Mouse (Mus musculus): Measurements from ENCODE around the gene Plcb4. TPM values are rescaled to one million over a fixed set of nuclear protein-coding genes. Genes with fewer than 3 reads are reported as not detected.

The Plcb4 gene
- polyA plus RNA-seq, 1 experiment from 2014 or later, result 44.9 TPM

DNA sequence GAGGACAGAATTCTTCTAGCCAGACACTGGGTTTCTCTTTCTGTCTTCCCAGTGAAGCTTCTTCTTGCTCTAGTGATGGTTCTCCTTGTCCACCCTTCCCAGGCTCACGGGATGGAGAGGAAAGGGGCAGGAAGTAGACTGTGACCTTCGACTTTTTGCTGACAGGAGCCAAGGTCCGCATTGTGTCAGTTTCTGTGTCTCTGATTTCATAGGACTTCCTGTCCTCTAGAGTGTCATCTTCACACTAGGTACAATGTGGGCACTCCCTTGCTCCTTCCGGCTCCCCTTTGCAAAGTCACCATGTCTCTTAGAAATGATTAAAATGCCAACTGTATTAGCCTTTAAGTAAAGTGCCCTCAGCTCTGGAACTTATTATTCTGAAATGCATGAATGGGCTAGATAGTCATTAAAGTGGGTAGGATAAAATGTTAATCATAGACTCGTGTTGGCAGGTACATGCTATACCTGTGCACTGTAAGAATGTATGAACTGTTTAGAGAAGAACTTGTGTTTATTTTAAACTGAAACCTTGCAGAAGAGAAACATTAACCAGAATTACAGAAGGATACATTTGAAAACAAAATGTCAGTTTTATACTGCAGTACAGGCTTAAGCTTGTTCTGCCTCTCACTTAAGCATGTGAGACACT is 152.8 kb downstream of the Plcb4 start:
- H3K9ac ChIP-seq (ENCODE audit: low read length), result no peak overlapping the region
- no peaks in the 10 kb centered on the region for H3K36me3 ChIP-seq (ENCODE audit: control insufficient read depth, insufficient read depth, low read length)
- WGBS, result 69% methylated on average over 5 of the region's 5 CpGs
- no peak overlapping the region for H3K4me2 ChIP-seq (ENCODE audit: low read length)
- no peaks in the 10 kb centered on the region for H3K9me3 ChIP-seq (ENCODE audit: control insufficient read depth, low read length)
- no peak overlapping the region for H3K4me3 ChIP-seq (ENCODE audit: control insufficient read depth in 1 of 2, insufficient read depth in 1 of 2, low read depth in 1 of 2, low read length in 2 of 2)
- no peak overlapping the region for H3K27ac ChIP-seq (replicated peaks in 1 of 2; ENCODE audit: control insufficient read depth in 1 of 2, insufficient read depth in 1 of 2, low read depth in 2 of 2, low read length in 2 of 2)
- H3K27me3 ChIP-seq (ENCODE audit: control insufficient read depth, insufficient read depth, low read length), result no peaks in the 10 kb centered on the region
- no peak for ATAC-seq (ENCODE audit: insufficient number of reproducible peaks, insufficient read depth, low FRiP score, low read depth)
- peaks cover 3 to 4% of the 10 kb centered on the region in 2 experiments for H3K4me1 ChIP-seq (ENCODE audit: control insufficient read depth in 2 of 2, insufficient read depth in 2 of 2, low read length in 2 of 2)

GRCm38 (mm10) chr2:135812701-135813246 is 154.0 kb downstream of the Plcb4 start:
- no peak overlapping the region for H3K4me3 ChIP-seq (ENCODE audit: control insufficient read depth in 1 of 2, insufficient read depth in 1 of 2, low read depth in 1 of 2, low read length in 2 of 2)
- no peak overlapping the region for H3K4me2 ChIP-seq (ENCODE audit: low read length)
- no peaks in the 10 kb centered on the region for H3K36me3 ChIP-seq (ENCODE audit: control insufficient read depth, insufficient read depth, low read length)
- no peaks in the 10 kb centered on the region for H3K27me3 ChIP-seq (ENCODE audit: control insufficient read depth, insufficient read depth, low read length)
- H3K27ac ChIP-seq (replicated peaks in 1 of 2; ENCODE audit: control insufficient read depth in 1 of 2, insufficient read depth in 1 of 2, low read depth in 2 of 2, low read length in 2 of 2), result no peak overlapping the region
- WGBS, result 89% methylated on average over 8 of the region's 8 CpGs
- ATAC-seq (ENCODE audit: insufficient number of reproducible peaks, insufficient read depth, low FRiP score, low read depth), result no peak
- H3K4me1 ChIP-seq (ENCODE audit: control insufficient read depth in 2 of 2, insufficient read depth in 2 of 2, low read length in 2 of 2), result peaks cover 3 to 4% of the 10 kb centered on the region in 2 experiments
- no peak overlapping the region for H3K9ac ChIP-seq (ENCODE audit: low read length)
- H3K9me3 ChIP-seq (ENCODE audit: control insufficient read depth, low read length), result no peaks in the 10 kb centered on the region

DNA sequence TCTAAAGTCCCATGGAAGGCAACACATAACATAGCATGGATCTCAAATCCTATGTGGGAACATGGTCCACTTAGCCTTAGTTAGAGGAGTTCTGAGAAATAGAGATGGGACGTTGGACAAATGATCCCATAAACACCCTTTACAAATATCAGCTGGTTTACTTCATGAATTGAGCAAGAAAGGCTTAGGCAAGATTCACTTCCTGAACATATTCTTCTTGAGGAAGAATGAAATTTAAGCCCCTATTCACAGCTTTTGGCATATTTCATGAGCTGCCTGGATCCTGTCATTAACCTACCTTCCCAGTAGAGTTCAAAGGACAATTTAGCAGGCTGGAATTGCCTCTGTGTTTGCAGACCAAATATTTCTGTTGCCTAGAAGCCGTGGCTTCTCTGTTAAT is 161.9 kb downstream of the Plcb4 start:
- ATAC-seq (ENCODE audit: insufficient number of reproducible peaks, insufficient read depth, low FRiP score, low read depth), result no peak
- Histone ChIP-seq H3K4me3 (ENCODE audit: control insufficient read depth in 1 of 2, insufficient read depth in 1 of 2, low read depth in 1 of 2, low read length in 2 of 2) (no peak overlapping the region), H3K27me3 (ENCODE audit: control insufficient read depth, insufficient read depth, low read length) (no peaks in the 10 kb centered on the region), H3K27ac (replicated peaks in 1 of 2; ENCODE audit: control insufficient read depth in 1 of 2, insufficient read depth in 1 of 2, low read depth in 2 of 2, low read length in 2 of 2) (no peak overlapping the region), H3K4me2 (ENCODE audit: low read length) (no peak overlapping the region), H3K4me1 (ENCODE audit: control insufficient read depth in 2 of 2, insufficient read depth in 2 of 2, low read length in 2 of 2) (peaks cover 2 to 9% of the 10 kb centered on the region in 2 experiments; a peak in 2 of 4 replicates), H3K9ac (ENCODE audit: low read length) (no peak overlapping the region), H3K9me3 (ENCODE audit: control insufficient read depth, low read length) (no peaks in the 10 kb centered on the region), H3K36me3 (ENCODE audit: control insufficient read depth, insufficient read depth, low read length) (no peaks in the 10 kb centered on the region)
- 82% methylated on average over 2 of the region's 2 CpGs for WGBS

GRCm38 (mm10) chr2:135823690-135824089 is 164.9 kb downstream of the Plcb4 start:
- Histone ChIP-seq H3K36me3 (ENCODE audit: control insufficient read depth, insufficient read depth, low read length) (no peaks in the 10 kb centered on the region), H3K4me1 (ENCODE audit: control insufficient read depth in 2 of 2, insufficient read depth in 2 of 2, low read length in 2 of 2) (peaks cover 2 to 9% of the 10 kb centered on the region in 2 experiments; a peak in 2 of 4 replicates), H3K27ac (replicated peaks in 1 of 2; ENCODE audit: control insufficient read depth in 1 of 2, insufficient read depth in 1 of 2, low read depth in 2 of 2, low read length in 2 of 2) (no peak overlapping the region), H3K4me3 (ENCODE audit: control insufficient read depth in 1 of 2, insufficient read depth in 1 of 2, low read depth in 1 of 2, low read length in 2 of 2) (no peak overlapping the region), H3K27me3 (ENCODE audit: control insufficient read depth, insufficient read depth, low read length) (no peaks in the 10 kb centered on the region), H3K4me2 (ENCODE audit: low read length) (no peak overlapping the region), H3K9ac (ENCODE audit: low read length) (no peak overlapping the region), H3K9me3 (ENCODE audit: control insufficient read depth, low read length) (no peaks in the 10 kb centered on the region)
- no peak for ATAC-seq (ENCODE audit: insufficient number of reproducible peaks, insufficient read depth, low FRiP score, low read depth)
- 96% methylated on average over 1 of the region's 1 CpGs for WGBS

GRCm38 (mm10) chr2:135824757-135825156 is 165.9 kb downstream of the Plcb4 start:
- Histone ChIP-seq H3K4me3 (ENCODE audit: control insufficient read depth in 1 of 2, insufficient read depth in 1 of 2, low read depth in 1 of 2, low read length in 2 of 2) (no peak overlapping the region), H3K36me3 (ENCODE audit: control insufficient read depth, insufficient read depth, low read length) (no peaks in the 10 kb centered on the region), H3K27ac (replicated peaks in 1 of 2; ENCODE audit: control insufficient read depth in 1 of 2, insufficient read depth in 1 of 2, low read depth in 2 of 2, low read length in 2 of 2) (no peak overlapping the region), H3K4me2 (ENCODE audit: low read length) (no peak overlapping the region), H3K27me3 (ENCODE audit: control insufficient read depth, insufficient read depth, low read length) (no peaks in the 10 kb centered on the region), H3K9me3 (ENCODE audit: control insufficient read depth, low read length) (no peaks in the 10 kb centered on the region), H3K4me1 (ENCODE audit: control insufficient read depth in 2 of 2, insufficient read depth in 2 of 2, low read length in 2 of 2) (peaks cover 2 to 9% of the 10 kb centered on the region in 2 experiments; a peak in 2 of 4 replicates), H3K9ac (ENCODE audit: low read length) (no peak overlapping the region)
- WGBS, result 89% methylated on average over 1 of the region's 1 CpGs
- ATAC-seq (ENCODE audit: insufficient number of reproducible peaks, insufficient read depth, low FRiP score, low read depth), result no peak

DNA sequence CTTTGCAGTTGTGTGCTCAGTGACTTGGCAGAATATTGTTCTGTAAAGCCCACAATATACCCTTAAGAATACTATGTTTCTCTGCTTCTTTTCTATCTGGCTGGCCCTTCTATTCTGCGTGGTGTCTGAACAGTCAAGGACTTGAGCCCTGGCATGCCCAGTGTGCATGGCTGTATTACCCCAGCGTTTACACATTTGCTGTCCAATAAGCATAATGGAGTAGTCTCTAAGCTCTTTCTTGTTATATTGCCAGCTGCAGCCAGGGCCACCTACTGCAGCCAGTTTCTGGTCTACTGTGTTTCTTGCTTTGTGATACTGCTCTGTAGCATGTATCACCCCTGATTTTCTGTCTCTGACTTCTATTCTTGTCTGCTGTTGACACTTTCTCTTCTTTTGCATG is 166.8 kb downstream of the Plcb4 start:
- H3K36me3 ChIP-seq (ENCODE audit: control insufficient read depth, insufficient read depth, low read length), result no peaks in the 10 kb centered on the region
- H3K4me2 ChIP-seq (ENCODE audit: low read length), result no peak overlapping the region
- peaks cover 2 to 9% of the 10 kb centered on the region in 2 experiments; a peak in 2 of 4 replicates for H3K4me1 ChIP-seq (ENCODE audit: control insufficient read depth in 2 of 2, insufficient read depth in 2 of 2, low read length in 2 of 2)
- ATAC-seq (ENCODE audit: insufficient number of reproducible peaks, insufficient read depth, low FRiP score, low read depth), result no peak
- H3K4me3 ChIP-seq (ENCODE audit: control insufficient read depth in 1 of 2, insufficient read depth in 1 of 2, low read depth in 1 of 2, low read length in 2 of 2), result no peak overlapping the region
- H3K9me3 ChIP-seq (ENCODE audit: control insufficient read depth, low read length), result no peaks in the 10 kb centered on the region
- no peak overlapping the region for H3K9ac ChIP-seq (ENCODE audit: low read length)
- no peaks in the 10 kb centered on the region for H3K27me3 ChIP-seq (ENCODE audit: control insufficient read depth, insufficient read depth, low read length)
- no peak overlapping the region for H3K27ac ChIP-seq (replicated peaks in 1 of 2; ENCODE audit: control insufficient read depth in 1 of 2, insufficient read depth in 1 of 2, low read depth in 2 of 2, low read length in 2 of 2)
- 85% methylated on average over 2 of the region's 2 CpGs for WGBS

- ATAC-seq (ENCODE audit: insufficient number of reproducible peaks, insufficient read depth, low FRiP score, low read depth), result no peak
- peaks cover 2 to 9% of the 10 kb centered on the region in 2 experiments; a peak in 2 of 4 replicates for H3K4me1 ChIP-seq (ENCODE audit: control insufficient read depth in 2 of 2, insufficient read depth in 2 of 2, low read length in 2 of 2)
- no peaks in the 10 kb centered on the region for H3K9me3 ChIP-seq (ENCODE audit: control insufficient read depth, low read length)
- no peak overlapping the region for H3K4me2 ChIP-seq (ENCODE audit: low read length)
- WGBS, result 93% methylated on average over 3 of the region's 3 CpGs
- no peak overlapping the region for H3K9ac ChIP-seq (ENCODE audit: low read length)
- H3K36me3 ChIP-seq (ENCODE audit: control insufficient read depth, insufficient read depth, low read length), result no peaks in the 10 kb centered on the region
- H3K4me3 ChIP-seq (ENCODE audit: control insufficient read depth in 1 of 2, insufficient read depth in 1 of 2, low read depth in 1 of 2, low read length in 2 of 2), result no peak overlapping the region
- H3K27me3 ChIP-seq (ENCODE audit: control insufficient read depth, insufficient read depth, low read length), result no peaks in the 10 kb centered on the region
- no peak overlapping the region for H3K27ac ChIP-seq (replicated peaks in 1 of 2; ENCODE audit: control insufficient read depth in 1 of 2, insufficient read depth in 1 of 2, low read depth in 2 of 2, low read length in 2 of 2)
These were observed 168.0 kb downstream of the Plcb4 start for GRCm38 (mm10) chr2:135826616-135827360.

Measured in heart, embryonic 14.5 days (tissue).